Mouse (Mus musculus): ENCODE data around the gene Mrpl18. TPM values are rescaled to one million over a fixed set of nuclear protein-coding genes. Genes with fewer than 3 reads are reported as not detected.
"Not testable (repeated sequence)": the region's sequence is repeated elsewhere in the genome, so short reads cannot be mapped to it uniquely, and the experiment has no call there.

The Mrpl18 gene
- total RNA-seq (2021), result 100 to 1,000 TPM; 153 to 159 TPM

GRCm38 (mm10) chr17:12915881-12916583 lies at the start of gene Mrpl18:
Gene Mrpl18 (minus strand): TSS chr17:12916345.
- peak; percentile 95 to 96 for DNase-seq
- intact Hi-C loops (cut with DNase I), result loop anchor here (1.0 to 5.0 kb wide), 4 partner anchors 35 to 91 kb away; partner anchors contain the start of genes Acat2 and Sod2

DNA sequence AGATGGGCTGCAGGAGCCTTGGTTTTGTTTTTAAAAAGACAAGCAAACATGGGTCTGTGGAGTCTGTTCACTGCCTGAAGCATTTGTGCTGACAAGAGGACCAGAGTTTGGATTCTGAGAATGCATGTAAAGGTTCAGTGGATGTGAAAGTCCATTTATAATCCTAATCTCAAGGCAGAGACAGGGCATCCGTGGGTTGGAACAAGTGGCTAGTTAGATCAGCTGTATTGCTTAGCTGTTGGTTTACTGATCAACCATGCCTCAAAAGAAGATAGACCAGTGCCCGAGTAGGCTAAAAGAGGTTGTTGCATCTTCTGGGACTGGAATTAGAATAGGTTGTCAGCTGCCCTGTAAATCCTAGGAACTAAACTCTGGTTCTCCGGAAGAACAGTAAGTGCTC lies 47.3 kb upstream of the Mrpl18 start:
- intact Hi-C loops (cut with DNase I), result loop anchor here (5.0 kb wide), 2 partner anchors 44 to 46 kb away; partner anchors contain the start of genes Mrpl18, Sod2 and Tcp1
- no peak for DNase-seq

DNA sequence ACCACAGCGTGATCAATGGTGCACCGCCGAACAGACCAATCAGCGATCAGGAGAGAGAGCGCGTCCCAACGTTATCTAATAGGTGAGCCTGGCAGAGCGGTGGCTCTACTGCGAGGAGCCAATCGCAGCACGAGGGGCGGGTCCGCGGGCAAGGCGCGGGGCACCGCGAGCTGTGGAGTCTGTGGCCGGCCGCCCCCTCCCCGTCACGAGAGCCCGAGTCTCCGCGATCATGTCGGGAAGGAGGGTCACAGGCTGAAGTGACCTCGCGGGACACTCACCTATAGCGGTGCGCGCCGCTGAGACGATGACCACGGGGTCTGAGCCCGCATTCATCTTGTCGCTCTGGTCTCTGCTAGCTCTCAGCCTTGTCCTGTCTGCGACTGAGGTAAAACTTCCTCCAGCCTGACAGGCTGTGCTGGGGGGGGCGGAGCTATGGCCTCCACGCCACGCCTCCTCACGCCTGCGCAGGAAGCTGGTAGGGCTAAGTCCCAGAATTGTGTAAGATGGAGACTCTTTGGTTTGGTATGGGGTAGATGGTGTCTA lies 44.3 kb upstream of the Mrpl18 start, which contains the start of gene Acat2:
Acat2 (minus strand) TSS at position 417 of the 543 bp plus-strand sequence.
- intact Hi-C loops (cut with DNase I), result loop anchor here (1.0 to 5.0 kb wide), 3 partner anchors 32 to 47 kb away; partner anchors contain the start of genes Mrpl18, Sod2 and Tcp1
- DNase-seq, result peak; percentile 93

DNA sequence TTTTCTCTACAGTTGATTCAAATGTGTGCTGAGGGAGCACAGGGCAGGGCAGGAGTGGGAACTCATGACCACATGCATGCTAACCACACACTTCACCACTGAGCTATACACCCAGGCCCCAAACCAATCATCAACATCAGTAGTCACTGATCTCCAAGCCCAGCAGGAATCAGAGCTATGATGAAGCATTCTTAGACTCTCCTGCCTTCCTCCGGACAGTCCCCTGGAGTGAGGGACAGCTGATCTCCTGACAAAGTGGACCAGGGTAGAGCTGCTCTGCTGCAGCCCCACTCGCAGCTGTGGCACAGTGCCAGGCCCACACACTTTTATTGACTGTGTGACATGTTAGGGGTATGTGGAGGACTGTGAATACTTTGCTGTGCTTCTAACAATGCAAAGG lies 43.2 kb upstream of the Mrpl18 start:
- intact Hi-C loops (cut with DNase I); DNase-seq: not testable (repeated sequence)

DNA sequence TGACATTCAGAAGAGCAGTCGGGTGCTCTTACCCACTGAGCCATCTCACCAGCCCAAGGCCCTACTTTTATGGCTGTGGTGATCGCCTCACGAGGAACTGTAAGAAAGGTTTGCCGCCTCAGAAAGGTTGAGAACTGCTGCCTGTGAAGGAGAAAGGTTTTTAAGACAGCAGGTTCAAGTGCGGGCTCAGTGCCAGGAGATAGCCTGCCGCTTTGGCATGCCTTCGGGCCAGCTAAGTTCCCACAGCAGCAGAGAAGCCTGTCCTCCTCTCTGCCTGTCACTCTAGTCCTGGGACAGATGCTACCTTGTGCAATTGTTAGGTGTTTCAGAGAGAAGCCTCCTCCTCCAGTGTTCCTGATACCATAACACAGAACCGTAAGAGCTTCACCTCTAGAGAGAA lies 40.5 kb upstream of the Mrpl18 start:
- intact Hi-C loops (cut with DNase I), result no loop called here
- DNase-seq, result no peak

GRCm38 (mm10) chr17:12949669-12950068 lies 33.5 kb upstream of the Mrpl18 start:
- intact Hi-C loops (cut with DNase I), result no loop called here
- DNase-seq, result no peak

- intact Hi-C loops (cut with DNase I), result no loop called here
- no peak for DNase-seq
Measured at GRCm38 (mm10) chr17:12942459-12943162, 26.5 kb upstream of the Mrpl18 start.

DNA sequence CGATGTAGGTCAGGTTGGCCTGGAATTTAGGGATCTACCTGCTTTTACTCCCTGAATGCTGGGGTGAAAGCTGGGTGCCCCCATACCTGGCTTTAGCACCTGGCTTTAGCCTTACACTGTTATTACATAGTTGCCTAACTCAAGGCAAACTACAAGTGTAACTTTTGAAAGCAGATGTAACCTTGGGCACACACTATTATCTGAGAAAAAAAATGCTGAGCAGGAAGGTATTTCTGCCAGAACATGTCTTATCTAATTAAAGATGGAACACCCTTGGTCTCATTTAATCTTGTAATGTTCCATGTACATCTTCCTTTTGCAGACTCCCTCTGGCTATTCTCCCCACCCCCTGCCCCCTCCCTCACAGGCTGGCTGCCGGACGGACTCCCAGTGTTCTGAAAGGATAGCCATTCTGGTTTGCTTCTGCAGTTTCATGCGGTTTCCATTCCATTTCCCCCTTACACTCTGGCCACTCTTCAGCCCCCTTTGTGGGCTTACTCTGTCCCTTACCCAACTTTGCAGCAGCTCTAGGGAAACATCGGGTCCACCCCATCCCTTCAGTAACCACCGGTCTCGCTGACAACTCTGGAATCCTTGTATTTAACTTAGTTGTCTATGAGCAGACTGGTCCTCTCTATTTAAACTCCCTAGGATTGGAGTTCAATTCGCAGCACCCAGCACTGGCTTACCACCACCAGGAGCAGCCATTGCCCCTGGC lies 25.6 kb upstream of the Mrpl18 start:
- intact Hi-C loops (cut with DNase I), result no loop called here

GRCm38 (mm10) chr17:12940151-12940805 lies 24.1 kb upstream of the Mrpl18 start, which contains the start of gene Acat3:
Gene Acat3 (minus strand): TSS chr17:12940600.
- no peak for DNase-seq
- intact Hi-C loops (cut with DNase I), result no loop called here

More for the DNA sequence above, 25.6 kb upstream of the Mrpl18 start:
- no peak for DNase-seq

DNA sequence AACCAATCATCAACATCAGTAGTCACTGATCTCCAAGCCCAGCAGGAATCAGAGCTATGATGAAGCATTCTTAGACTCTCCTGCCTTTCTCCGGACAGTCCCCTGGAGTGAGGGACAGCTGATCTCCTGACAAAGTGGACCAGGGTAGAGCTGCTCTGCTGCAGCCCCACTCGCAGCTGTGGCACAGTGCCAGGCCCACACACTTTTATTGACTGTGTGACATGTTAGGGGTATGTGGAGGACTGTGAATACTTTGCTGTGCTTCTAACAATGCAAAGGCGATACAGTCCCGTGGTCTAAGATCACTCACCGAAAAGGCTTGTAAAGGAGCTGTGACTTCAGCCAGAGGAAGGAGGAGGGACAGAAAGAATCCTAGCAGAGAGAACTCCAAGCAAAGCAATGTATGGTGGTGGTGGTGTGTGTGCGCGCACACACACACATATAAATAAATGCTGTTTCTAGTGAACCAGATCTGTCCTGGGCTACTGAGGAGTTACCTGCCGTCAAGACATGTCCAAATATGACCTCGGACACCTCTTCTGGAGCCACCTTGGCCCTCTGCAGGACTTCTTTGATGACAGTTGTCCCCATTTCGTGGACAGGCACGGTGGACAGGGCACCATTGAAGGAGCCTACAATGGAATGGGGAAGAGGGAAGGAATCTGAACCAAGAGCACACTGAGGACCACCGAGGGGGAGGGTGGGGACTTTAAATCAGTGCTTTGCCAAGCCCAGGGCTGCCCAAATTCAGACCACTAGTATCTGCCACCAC lies 23.4 kb upstream of the Mrpl18 start:
- intact Hi-C loops (cut with DNase I); DNase-seq: not testable (repeated sequence)

GRCm38 (mm10) chr17:12938077-12938476 lies 21.9 kb upstream of the Mrpl18 start:
- intact Hi-C loops (cut with DNase I), result no loop called here
- no peak for DNase-seq

GRCm38 (mm10) chr17:12937412-12937970 lies 21.3 kb upstream of the Mrpl18 start:
- DNase-seq, result no peak
- intact Hi-C loops (cut with DNase I), result no loop called here

DNA sequence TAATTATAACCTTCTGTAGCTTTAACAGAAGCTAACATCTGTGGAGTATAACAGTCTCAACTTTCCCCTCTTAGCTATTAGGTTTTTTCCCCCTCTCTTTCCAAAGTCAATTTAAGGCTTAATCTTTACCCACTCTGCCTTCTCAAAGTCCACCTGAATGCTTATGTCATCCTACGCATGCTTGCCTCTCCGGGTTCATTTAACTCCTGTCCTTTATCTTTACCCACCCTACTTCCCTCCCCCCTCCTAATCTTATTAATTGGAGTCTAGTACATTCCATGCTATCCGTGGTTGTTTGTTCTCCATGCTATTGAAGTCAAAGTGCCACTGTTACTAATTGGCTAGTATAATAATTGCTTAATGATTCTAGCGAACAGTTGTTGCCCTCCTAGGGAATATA lies 19.6 kb upstream of the Mrpl18 start:
- intact Hi-C loops (cut with DNase I), result no loop called here
- no peak for DNase-seq

DNA sequence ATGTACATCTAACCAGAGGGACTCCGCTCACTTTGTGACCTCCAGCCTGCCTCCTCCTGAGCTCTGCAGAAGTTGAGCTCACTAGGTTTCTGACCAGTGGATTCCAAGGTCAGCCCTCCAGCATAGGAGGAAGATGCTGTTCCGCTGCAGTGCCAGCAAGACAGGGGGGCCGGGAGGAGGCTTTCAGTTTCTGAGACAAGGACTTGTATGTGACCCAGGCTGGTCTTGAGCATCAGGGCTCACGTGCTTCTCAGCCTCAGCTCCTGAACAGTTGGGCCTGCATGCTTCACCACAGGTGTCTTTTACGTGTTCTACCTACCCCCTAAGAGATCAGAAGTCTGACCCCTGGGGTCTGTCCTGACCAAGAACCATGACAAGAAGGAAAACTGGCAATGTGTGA lies 15.4 kb upstream of the Mrpl18 start:
- DNase-seq; intact Hi-C loops (cut with DNase I): not testable (repeated sequence)

GRCm38 (mm10) chr17:12925703-12926180 lies 9.6 kb upstream of the Mrpl18 start:
- intact Hi-C loops (cut with DNase I), result no loop called here
- no peak for DNase-seq

DNA sequence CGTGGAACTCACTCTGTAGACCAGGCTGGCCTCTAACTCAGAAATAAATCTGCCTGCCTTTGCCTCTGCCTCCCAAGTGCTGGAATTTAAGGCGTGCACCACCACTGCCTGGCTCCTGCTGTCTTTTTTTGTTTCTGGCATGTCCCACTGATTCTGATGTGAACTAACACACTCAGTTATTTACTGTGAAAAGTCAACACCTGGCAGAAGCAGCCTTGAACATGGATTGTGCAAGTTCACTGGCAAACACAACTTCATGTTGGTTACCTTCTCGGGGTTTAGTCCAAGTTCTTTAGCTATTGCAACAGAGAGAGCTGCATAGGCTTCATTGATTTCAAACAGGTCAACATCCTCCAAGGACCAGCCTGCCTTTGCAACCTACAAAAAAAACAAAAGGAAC lies 8.9 kb upstream of the Mrpl18 start:
- DNase-seq, result no peak
- intact Hi-C loops (cut with DNase I), result no loop called here

DNA sequence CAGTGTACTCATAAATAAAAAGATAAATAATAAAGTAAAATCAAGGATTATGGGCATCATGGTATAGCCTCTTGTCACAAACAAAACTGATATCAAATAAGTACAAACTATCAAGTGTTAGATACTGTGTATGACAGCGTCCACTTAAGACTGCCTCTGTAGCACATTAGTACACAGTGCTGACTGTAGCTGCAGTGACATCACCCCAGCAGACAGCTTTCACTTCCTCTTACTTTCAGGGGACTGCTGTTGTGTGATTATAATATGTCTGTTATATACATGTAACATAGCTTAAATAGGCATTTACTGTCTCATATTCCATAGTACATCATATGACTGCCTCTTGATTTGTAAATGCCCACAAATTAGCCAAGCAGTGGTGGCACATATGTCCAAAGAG lies 4.9 kb upstream of the Mrpl18 start:
- no peak for DNase-seq
- intact Hi-C loops (cut with DNase I), result no loop called here

- no peak for DNase-seq
- intact Hi-C loops (cut with DNase I), result loop anchor here (1.0 to 5.0 kb wide), 4 partner anchors 36 to 91 kb away; partner anchors contain the start of genes Acat2 and Sod2
Measured at GRCm38 (mm10) chr17:12916588-12917380, 639 bp upstream of the Mrpl18 start.

Data from heart, postnatal 36 days (tissue).